Mouse (Mus musculus) embryonic facial prominence, embryonic 11.5 days (tissue): ENCODE results near the gene Nosip. TPM values are rescaled to one million over a fixed set of nuclear protein-coding genes. Genes with fewer than 3 reads are reported as not detected.

Experiments used
- ATAC-seq: fragments of 200-750 bp; cut with Nextera tagmentation; replicated peaks from 2 replicates; pipeline ENCODE4 v1.8.0; 2017; ENCODE audit warnings: low read depth; ENCODE audit not compliant: insufficient number of reproducible peaks, low FRiP score, low TSS enrichment
- DNase-seq: peaks from one replicate; pipeline ENCODE4 v3.0.0-alpha.2; 2015; ENCODE audit warnings: low spot score
- H3K27ac ChIP-seq: fragments of 300-500 bp; sonication (generic); replicated peaks from 2 replicates; pipeline ENCODE4 v1.5.1; 2014; ENCODE audit warnings: mild to moderate bottlenecking, low read depth, low read length, control low read depth
- H3K27me3 ChIP-seq: fragments of 300-500 bp; sonication (generic); 2 replicates; pipeline ENCODE4 v1.6.1; 2014; ENCODE audit warnings: mild to moderate bottlenecking, low read length, moderate library complexity, mixed read lengths; ENCODE audit not compliant: control insufficient read depth, insufficient read depth
- H3K36me3 ChIP-seq: fragments of 300-500 bp; sonication (generic); replicated peaks from 2 replicates; pipeline ENCODE4 v1.6.1; 2014; ENCODE audit warnings: low read depth, mild to moderate bottlenecking, low read length, moderate library complexity, mixed read lengths; ENCODE audit not compliant: control insufficient read depth, insufficient read depth
- H3K4me1 ChIP-seq: fragments of 300-500 bp; sonication (generic); 2 replicates; pipeline ENCODE4 v1.6.1; 2014; ENCODE audit warnings: low read length, mixed read lengths; ENCODE audit not compliant: control insufficient read depth, insufficient read depth
- H3K4me2 ChIP-seq: fragments of 300-500 bp; sonication (generic); 2 replicates; pipeline ENCODE4 v1.6.1; 2014; ENCODE audit warnings: low read depth, mild to moderate bottlenecking, control low read depth, low read length, moderate library complexity
- H3K4me3 ChIP-seq: fragments of 300-500 bp; sonication (generic); 2 replicates; pipeline ENCODE4 v1.5.1; 2014; ENCODE audit warnings: low read depth, low read length, control low read depth
- H3K9ac ChIP-seq: fragments of 300-500 bp; sonication (generic); replicated peaks from 2 replicates; pipeline ENCODE4 v1.6.1; 2014; ENCODE audit warnings: mild to moderate bottlenecking, control low read depth, low read length
- H3K9me3 ChIP-seq: fragments of 300-500 bp; sonication (generic); replicated peaks from 2 replicates; pipeline ENCODE4 v1.6.1; 2016; ENCODE audit warnings: mild to moderate bottlenecking, low read length, inconsistent platforms, mixed read lengths; ENCODE audit not compliant: control insufficient read depth
- WGBS: fragments of 180-500 bp; shearing (Covaris S2); extraction: QIAGEN DNeasy Blood & Tissue Kit; methylation state at CpG from one replicate; pipeline ENCODE4 v1.1.7; 2014; 5-methylcytosine and 5-hydroxymethylcytosine counted together
- polyA plus RNA-seq: library from polyadenylated mRNA; unstranded; fragments of >200 nt; fragmentation: Nextera tagmentation; extraction: Ambion mirVana; gene quantifications from 2 replicates; pipeline ENCODE4 v1.2.1, GENCODE M21; 2014

The Nosip gene
- polyA plus RNA-seq, 1 experiment from 2014 or later, result 63.8 TPM

GRCm38 (mm10) chr7:45048923-45049657 lies 13.1 kb upstream of the Nosip start:
- Histone ChIP-seq H3K9ac (no peak overlapping the region), H3K27me3 (no peaks in the 10 kb centered on the region), H3K4me3 (no peak overlapping the region), H3K36me3 (peaks cover 49% of the 10 kb centered on the region), H3K9me3 (no peaks in the 10 kb centered on the region), H3K4me1 (peaks cover 5% of the 10 kb centered on the region; the same call in 1 of the 2 replicates), H3K27ac (no peak overlapping the region), H3K4me2 (no peak overlapping the region)
- ATAC-seq, result no peak
- no peak for DNase-seq
- WGBS, result 96% methylated on average over 23 of the region's 23 CpGs

GRCm38 (mm10) chr7:45050945-45051600 lies 11.2 kb upstream of the Nosip start:
- Histone ChIP-seq H3K27ac (peak overlapping the region; percentile 25; the same call in 1 of the 2 replicates), H3K4me1 (peaks cover 5% of the 10 kb centered on the region; the same call in 1 of the 2 replicates)
- 1% methylated on average over 16 of the region's 16 CpGs for WGBS

GRCm38 (mm10) chr7:45051601-45051974 lies 10.6 kb upstream of the Nosip start:
- no peak for ATAC-seq
- Histone ChIP-seq H3K4me2 (peak overlapping the region; percentile 94), H3K9me3 (no peaks in the 10 kb centered on the region), H3K4me3 (peak overlapping the region; percentile 92), H3K4me1 (peaks cover 5% of the 10 kb centered on the region; the same call in 1 of the 2 replicates), H3K27me3 (no peaks in the 10 kb centered on the region), H3K27ac (peak overlapping the region; percentile 100), H3K36me3 (peaks cover 34% of the 10 kb centered on the region), H3K9ac (peak overlapping the region; percentile 95)
- 1% methylated on average over 13 of the region's 13 CpGs for WGBS
- DNase-seq, result peak; percentile 46

More at GRCm38 (mm10) chr7:45050945-45051600, 11.2 kb upstream of the Nosip start:
- Histone ChIP-seq H3K9ac (peak overlapping the region; percentile 95), H3K36me3 (peaks cover 38% of the 10 kb centered on the region), H3K27me3 (no peaks in the 10 kb centered on the region), H3K4me3 (peak overlapping the region; percentile 92), H3K4me2 (peak overlapping the region; percentile 94), H3K9me3 (no peaks in the 10 kb centered on the region)
- DNase-seq (peak; percentile 94), ATAC-seq (peak; percentile 20; the same call in 1 of the 2 replicates)

- peak overlapping the region; percentile 100 for H3K27ac ChIP-seq
- H3K4me1 ChIP-seq, result peaks cover 5% of the 10 kb centered on the region; the same call in 1 of the 2 replicates
- WGBS, result under 1% methylated on average over 32 of the region's 38 CpGs
- H3K27me3 ChIP-seq, result no peaks in the 10 kb centered on the region
- no peaks in the 10 kb centered on the region for H3K9me3 ChIP-seq
- ATAC-seq (no peak), DNase-seq (peak; percentile 53)
- peak overlapping the region; percentile 95 for H3K9ac ChIP-seq
- H3K36me3 ChIP-seq, result peaks cover 27% of the 10 kb centered on the region
- H3K4me3 ChIP-seq, result peak overlapping the region; percentile 92
- H3K4me2 ChIP-seq, result peak overlapping the region; percentile 94
Measured at GRCm38 (mm10) chr7:45052181-45052861, 9.9 kb upstream of the Nosip start.

- Histone ChIP-seq H3K27me3 (no peaks in the 10 kb centered on the region), H3K4me3 (peak within 1 kb of the TSS; percentile 92), H3K27ac (peak within 1 kb of the TSS; percentile 100), H3K9ac (peak within 1 kb of the TSS; percentile 95), H3K9me3 (no peaks in the 10 kb centered on the region), H3K4me1 (peaks cover 5% of the 10 kb centered on the region; the same call in 1 of the 2 replicates), H3K36me3 (peaks cover 22% of the 10 kb centered on the region), H3K4me2 (peak within 1 kb of the TSS; percentile 94)
- DNase-seq (peak; percentile 74), ATAC-seq (no peak)
- 0% methylated on average over 9 of the region's 18 CpGs for WGBS
Measured at GRCm38 (mm10) chr7:45052862-45053116, 9.4 kb upstream of the Nosip start, which contains the start of gene Prr12. Prr12 (minus strand) TSS chr7:45052881.

GRCm38 (mm10) chr7:45053117-45053930 lies 8.9 kb upstream of the Nosip start:
- Histone ChIP-seq H3K9ac (peak overlapping the region; percentile 95), H3K4me1 (peaks cover 5% of the 10 kb centered on the region; the same call in 1 of the 2 replicates), H3K4me3 (peak overlapping the region; percentile 92), H3K4me2 (peak overlapping the region; percentile 94), H3K27me3 (no peaks in the 10 kb centered on the region), H3K27ac (peak overlapping the region; percentile 100), H3K9me3 (no peaks in the 10 kb centered on the region), H3K36me3 (peaks cover 17% of the 10 kb centered on the region)
- WGBS, result under 1% methylated on average over 30 of the region's 59 CpGs
- DNase-seq, result peak; percentile 85
- peak; percentile 53 for ATAC-seq

- Histone ChIP-seq H3K9ac (peak overlapping the region; percentile 95), H3K9me3 (no peaks in the 10 kb centered on the region), H3K27me3 (no peaks in the 10 kb centered on the region), H3K27ac (peak overlapping the region; percentile 100), H3K4me2 (peak overlapping the region; percentile 94), H3K4me3 (peak overlapping the region; percentile 92), H3K4me1 (peaks cover 5% of the 10 kb centered on the region; the same call in 1 of the 2 replicates), H3K36me3 (peaks cover 10% of the 10 kb centered on the region)
- under 1% methylated on average over 33 of the region's 33 CpGs for WGBS
- peak; percentile 93 for ATAC-seq
- peak; percentile 97 for DNase-seq
Measured at GRCm38 (mm10) chr7:45053931-45054510, 8.2 kb upstream of the Nosip start.
